Mouse (Mus musculus): ENCODE measurements around the gene Ppp2r2c. TPM values are rescaled to one million over a fixed set of nuclear protein-coding genes. Genes with fewer than 3 reads are reported as not detected.

Gene Ppp2r2c
- polyA plus RNA-seq, 1 experiment from 2014 or later = 72.9 TPM

GRCm38 (mm10) chr5:36990631-36991350 lies 122.5 kb downstream of the Ppp2r2c start:
- WGBS = 70% methylated on average over 3 of the region's 3 CpGs
- H3K36me3 ChIP-seq = no peaks in the 10 kb centered on the region
- ATAC-seq (ENCODE audit: low FRiP score) = no peak
- H3K4me1 ChIP-seq = peaks cover 15% of the 10 kb centered on the region
- H3K27me3 ChIP-seq (replicated peaks) = no peaks in the 10 kb centered on the region
- H3K4me3 ChIP-seq (replicated peaks) = no peak overlapping the region
- H3K9ac ChIP-seq (replicated peaks) = no peak overlapping the region
- H3K9me3 ChIP-seq (replicated peaks) = no peaks in the 10 kb centered on the region
- H3K4me2 ChIP-seq = no peak overlapping the region
- no peak overlapping the region for H3K27ac ChIP-seq (replicated peaks)

GRCm38 (mm10) chr5:36996410-36996809 lies 128.1 kb downstream of the Ppp2r2c start:
- H3K4me1 ChIP-seq = no peaks in the 10 kb centered on the region
- H3K9me3 ChIP-seq (replicated peaks) = no peaks in the 10 kb centered on the region
- ATAC-seq (ENCODE audit: low FRiP score) = no peak
- H3K9ac ChIP-seq (replicated peaks) = no peak overlapping the region
- WGBS = 89% methylated on average over 14 of the region's 14 CpGs
- no peaks in the 10 kb centered on the region for H3K27me3 ChIP-seq (replicated peaks)
- H3K36me3 ChIP-seq = no peaks in the 10 kb centered on the region
- no peak overlapping the region for H3K4me2 ChIP-seq
- no peak overlapping the region for H3K4me3 ChIP-seq (replicated peaks)
- no peak overlapping the region for H3K27ac ChIP-seq (replicated peaks)

- Histone ChIP-seq H3K27ac (replicated peaks) (no peak overlapping the region), H3K36me3 (no peaks in the 10 kb centered on the region), H3K4me2 (no peak overlapping the region), H3K27me3 (replicated peaks) (no peaks in the 10 kb centered on the region), H3K9me3 (replicated peaks) (no peaks in the 10 kb centered on the region), H3K4me1 (no peaks in the 10 kb centered on the region), H3K4me3 (replicated peaks) (no peak overlapping the region), H3K9ac (replicated peaks) (no peak overlapping the region)
- ATAC-seq (ENCODE audit: low FRiP score) = no peak
- 45% methylated on average over 5 of the region's 5 CpGs for WGBS
Observed at GRCm38 (mm10) chr5:36997996-36998395, 129.7 kb downstream of the Ppp2r2c start.

GRCm38 (mm10) chr5:37001002-37001401 lies 132.7 kb downstream of the Ppp2r2c start:
- H3K4me1 ChIP-seq = no peaks in the 10 kb centered on the region
- ATAC-seq (ENCODE audit: low FRiP score) = no peak
- no peak overlapping the region for H3K4me2 ChIP-seq
- H3K27ac ChIP-seq (replicated peaks) = no peak overlapping the region
- no peaks in the 10 kb centered on the region for H3K9me3 ChIP-seq (replicated peaks)
- no peaks in the 10 kb centered on the region for H3K36me3 ChIP-seq
- WGBS = 87% methylated on average over 9 of the region's 9 CpGs
- H3K9ac ChIP-seq (replicated peaks) = no peak overlapping the region
- no peaks in the 10 kb centered on the region for H3K27me3 ChIP-seq (replicated peaks)
- H3K4me3 ChIP-seq (replicated peaks) = no peak overlapping the region

- no peak overlapping the region for H3K9ac ChIP-seq (replicated peaks)
- 0 out of 2 replicates have a peak, but pooled peaks cover 3% of the 10 kb centered on the region for H3K27me3 ChIP-seq (replicated peaks)
- WGBS = 51% methylated on average over 2 of the region's 2 CpGs
- H3K4me1 ChIP-seq = no peaks in the 10 kb centered on the region
- no peak overlapping the region for H3K27ac ChIP-seq (replicated peaks)
- no peak overlapping the region for H3K4me3 ChIP-seq (replicated peaks)
- no peak for ATAC-seq (ENCODE audit: low FRiP score)
- H3K9me3 ChIP-seq (replicated peaks) = no peaks in the 10 kb centered on the region
- no peak overlapping the region for H3K4me2 ChIP-seq
- no peaks in the 10 kb centered on the region for H3K36me3 ChIP-seq
Observed at GRCm38 (mm10) chr5:37002001-37002400, 133.7 kb downstream of the Ppp2r2c start.

Other genes with a start within 250 kb of the Ppp2r2c start
- 26.6 and 29.1 TPM in 2 replicates for gene D5Ertd579e, start 172.5 kb upstream of the Ppp2r2c start, polyA plus RNA-seq (2015; fragmentation: Nextera tagmentation; extraction: Ambion mirVana)
- gene Bloc1s4, start 119.9 kb upstream of the Ppp2r2c start, polyA plus RNA-seq (2015; fragmentation: Nextera tagmentation; extraction: Ambion mirVana) = 26.3 and 30.0 TPM in 2 replicates
- gene Mrfap1, start 71.7 kb upstream of the Ppp2r2c start, polyA plus RNA-seq (2015; fragmentation: Nextera tagmentation; extraction: Ambion mirVana) = 315 and 350 TPM in 2 replicates
- gene Man2b2, start 37.9 kb upstream of the Ppp2r2c start, polyA plus RNA-seq (2015; fragmentation: Nextera tagmentation; extraction: Ambion mirVana) = 13.2 and 14.4 TPM in 2 replicates
- 9.4 and 9.7 TPM in 2 replicates for gene Wfs1, start 120.7 kb downstream of the Ppp2r2c start, polyA plus RNA-seq (2015; fragmentation: Nextera tagmentation; extraction: Ambion mirVana)
- gene Gm1043, start 216.9 kb downstream of the Ppp2r2c start, polyA plus RNA-seq (2015; fragmentation: Nextera tagmentation; extraction: Ambion mirVana) = 1.3 and 2.1 TPM in 2 replicates

Data from neural tube, embryonic 15.5 days (tissue).